In the genomic region with DNA sequence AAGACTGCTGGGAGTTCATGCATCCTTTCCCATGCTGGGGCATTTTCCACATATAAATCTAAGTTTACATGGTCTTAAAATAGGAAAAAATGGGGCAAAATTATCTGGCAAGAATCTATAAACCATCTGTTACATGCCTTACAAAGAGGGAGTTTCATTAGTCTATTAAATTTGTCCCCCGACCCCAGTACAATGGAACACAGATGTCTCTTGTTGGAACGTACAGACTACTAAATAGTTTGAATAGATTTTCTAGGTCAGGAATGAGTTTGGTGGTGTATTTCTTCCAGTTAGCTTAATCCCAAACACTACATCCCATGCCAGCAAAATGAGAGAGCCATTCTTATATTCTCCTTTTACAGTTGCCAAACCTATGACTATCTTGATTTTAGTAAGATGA, we compare ENCODE assay signal across 19 mouse cellular contexts.
"Had no signal": no experiment of that assay in that cellular context is flagged by ENCODE, and none has a peak within 500 bp of the region (broad histone marks: within the 10 kb centered on the region; RNA-seq: fewer than 3 reads in every experiment).

No protein-coding gene starts in this region.

- ATAC-seq: liver, embryonic 12.5 days; midbrain, embryonic 16.5 days had no signal

- H3K9ac ChIP-seq: kidney, embryonic 15.5 days; liver, embryonic 12.5 days; liver, embryonic 15.5 days; midbrain, embryonic 12.5 days had no signal

- H3K27ac ChIP-seq: kidney, embryonic 15.5 days; left cerebral cortex, adult 2 months; liver, embryonic 12.5 days; liver, embryonic 15.5 days; macrophage; midbrain, embryonic 12.5 days; stomach, postnatal 0 days had no signal

- DNase-seq: kidney, adult 11 months; kidney, adult 8-10 months; kidney, postnatal 10 days; kidney, postnatal 36 days; layer of hippocampus, postnatal 36 days; liver; lung, adult 18-20 months; thymus, adult 2 months; thymus, postnatal 14 days; thymus, postnatal 4 days had no signal

- H3K27me3 ChIP-seq: kidney, embryonic 15.5 days; liver, embryonic 12.5 days; liver, embryonic 15.5 days; midbrain, embryonic 12.5 days had no signal

- H3K36me3 ChIP-seq: kidney, embryonic 15.5 days; liver, embryonic 12.5 days; liver, embryonic 15.5 days; midbrain, embryonic 12.5 days had no signal

- H3K9me3 ChIP-seq: kidney, embryonic 15.5 days; liver, embryonic 12.5 days; liver, embryonic 15.5 days; midbrain, embryonic 12.5 days had no signal

- H3K4me3 ChIP-seq: kidney, embryonic 15.5 days; left cerebral cortex, adult 2 months; liver, embryonic 12.5 days; liver, embryonic 15.5 days; midbrain, embryonic 12.5 days; myocyte had no signal

- H3K4me2 ChIP-seq: kidney, embryonic 15.5 days; liver, embryonic 12.5 days; liver, embryonic 15.5 days; midbrain, embryonic 12.5 days had no signal

- H3K4me1 ChIP-seq: kidney, embryonic 15.5 days; liver, embryonic 12.5 days; liver, embryonic 15.5 days; midbrain, embryonic 12.5 days had no signal
